Mouse (Mus musculus) limb, embryonic 10.5 days (tissue): ENCODE measurements at regions not wholly inside any gene's neighbourhood (a gene's known extent, or its start where the extent isn't known, plus 50 kb on each side); places are given as distances from the start of the nearest gene placed in this dataset.
A peak's percentile ranks its signal among the peaks of the same experiment; 100 is the strongest.

Source experiments
- DNase-seq: peaks from one replicate; pipeline ENCODE4 v3.0.0-alpha.2; 2017; ENCODE audit warnings: low spot score
- H3K27ac ChIP-seq: fragments of 300-500 bp; sonication (generic); 2 replicates; pipeline ENCODE4 v1.5.1; 2016; ENCODE audit warnings: mild to moderate bottlenecking
- H3K27me3 ChIP-seq: fragments of 300-500 bp; sonication (generic); 2 replicates; pipeline ENCODE4 v1.6.1; 2016; ENCODE audit warnings: low read depth, mild to moderate bottlenecking; ENCODE audit not compliant: poor library complexity, severe bottlenecking
- H3K36me3 ChIP-seq: fragments of 300-500 bp; sonication (generic); 2 replicates; pipeline ENCODE4 v1.6.1; 2016; ENCODE audit warnings: mild to moderate bottlenecking, moderate library complexity
- H3K4me1 ChIP-seq: fragments of 300-500 bp; sonication (generic); 2 replicates; pipeline ENCODE4 v1.6.1; 2016
- H3K4me3 ChIP-seq: fragments of 300-500 bp; sonication (generic); 2 replicates; pipeline ENCODE4 v1.5.1; 2016; ENCODE audit warnings: mild to moderate bottlenecking, moderate library complexity
- H3K9me3 ChIP-seq: fragments of 300-500 bp; sonication (generic); replicated peaks from 2 replicates; pipeline ENCODE4 v1.6.1; 2016; ENCODE audit warnings: mild to moderate bottlenecking
- WGBS: fragments of 180-500 bp; shearing (Covaris S2); methylation state at CpG from one replicate; pipeline ENCODE4 v1.1.7; 2016; 5-methylcytosine and 5-hydroxymethylcytosine counted together

DNA sequence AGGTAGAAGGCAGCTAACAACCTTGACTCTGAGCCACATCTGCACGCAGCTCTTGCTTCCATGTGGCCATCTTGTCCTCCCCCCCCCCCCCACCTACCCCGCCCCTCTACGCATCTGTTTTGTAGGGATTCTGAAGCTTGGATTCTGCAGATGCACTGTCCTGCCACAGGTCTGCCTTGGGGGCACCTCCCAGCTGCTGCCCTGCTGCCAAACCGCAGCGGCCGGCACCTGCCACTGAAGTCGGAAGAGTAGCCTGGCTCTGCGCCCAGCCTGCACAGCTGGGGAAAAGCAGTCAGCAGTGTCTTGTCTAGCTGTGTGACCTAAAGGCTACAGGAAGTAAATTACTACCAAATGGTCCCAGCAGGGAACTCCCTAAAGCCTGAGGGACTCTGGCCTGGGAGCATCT lies 119.3 kb downstream of the Ddx1 start:
- no peaks in the 10 kb centered on the region for H3K27me3 ChIP-seq
- H3K4me3 ChIP-seq = no peak overlapping the region
- peak overlapping the region; percentile 39; the same call in 1 of the 2 replicates for H3K27ac ChIP-seq
- peaks cover 35% of the 10 kb centered on the region for H3K4me1 ChIP-seq
- H3K36me3 ChIP-seq = no peaks in the 10 kb centered on the region
- no peaks in the 10 kb centered on the region for H3K9me3 ChIP-seq
- 67% methylated on average over 8 of the region's 8 CpGs for WGBS
- no peak for DNase-seq

DNA sequence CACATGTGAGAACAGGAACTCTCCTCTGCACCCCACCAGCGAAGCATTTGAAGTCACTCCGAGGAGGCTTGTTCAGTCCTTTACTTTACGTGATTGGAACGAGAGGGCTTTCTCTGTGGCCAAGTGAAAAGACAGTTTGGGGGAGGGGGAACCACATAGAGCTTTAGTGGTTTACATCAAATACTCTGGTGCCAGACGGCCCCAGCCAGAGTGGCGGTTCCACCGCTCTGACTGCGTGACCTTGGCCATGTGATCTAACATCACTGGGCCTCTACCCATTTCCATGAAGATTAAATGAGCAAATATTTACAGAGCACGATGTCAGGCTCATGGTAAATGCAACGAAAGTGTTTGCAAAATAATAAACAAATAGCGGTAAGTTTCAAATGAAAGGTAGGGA lies 121.6 kb downstream of the Ddx1 start:
- 84% methylated on average over 11 of the region's 11 CpGs for WGBS
- Histone ChIP-seq H3K27ac (no peak overlapping the region), H3K27me3 (no peaks in the 10 kb centered on the region), H3K4me1 (peaks cover 36% of the 10 kb centered on the region), H3K36me3 (no peaks in the 10 kb centered on the region), H3K4me3 (no peak overlapping the region), H3K9me3 (no peaks in the 10 kb centered on the region)
- DNase-seq = no peak

DNA sequence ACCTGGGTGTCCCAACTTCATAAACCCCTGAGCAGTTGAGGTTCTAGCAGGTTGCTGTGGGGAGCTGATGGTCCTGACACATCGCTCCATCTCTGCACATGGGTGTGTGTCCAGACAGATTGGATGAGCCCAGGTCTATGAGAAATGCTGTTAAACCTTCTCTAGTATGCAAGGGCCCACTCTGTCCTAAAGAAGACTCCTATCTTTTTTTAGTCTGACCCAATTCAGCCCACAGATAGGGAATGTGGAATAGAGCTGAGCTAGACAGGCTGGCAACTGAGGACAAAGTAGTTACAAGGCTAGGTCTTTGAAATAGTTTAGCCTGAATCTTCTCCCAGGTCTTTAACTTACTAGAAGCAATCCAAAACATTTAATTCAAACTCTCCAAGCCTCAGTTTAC lies 124.0 kb downstream of the Ddx1 start:
- Histone ChIP-seq H3K27ac (no peak overlapping the region), H3K36me3 (no peaks in the 10 kb centered on the region), H3K9me3 (no peaks in the 10 kb centered on the region), H3K27me3 (no peaks in the 10 kb centered on the region), H3K4me3 (no peak overlapping the region), H3K4me1 (peaks cover 58% of the 10 kb centered on the region)
- 100% methylated on average over 1 of the region's 1 CpGs for WGBS
- DNase-seq = no peak

DNA sequence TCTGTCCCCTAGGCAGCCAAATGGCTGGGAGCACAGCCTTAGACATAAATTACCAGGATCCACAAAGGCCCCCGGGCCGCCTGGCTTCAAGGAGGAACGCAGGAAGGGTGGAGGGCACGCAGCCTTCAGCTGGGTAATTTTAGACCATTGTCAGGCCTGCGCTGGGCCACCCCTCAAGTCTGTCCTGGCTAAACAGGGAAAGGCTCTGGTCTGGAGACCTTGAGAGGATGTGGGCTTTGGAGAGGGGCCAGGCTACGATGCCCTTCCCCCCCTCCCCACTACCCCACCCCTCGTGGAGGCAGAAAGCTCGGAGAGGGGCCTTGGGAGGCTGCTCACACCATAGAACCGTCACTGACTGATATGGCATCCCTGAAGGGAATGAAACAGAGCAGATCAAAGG lies 126.7 kb downstream of the Ddx1 start:
- no peak for DNase-seq
- peak overlapping the region; percentile 72 for H3K27ac ChIP-seq
- WGBS = 15% methylated on average over 9 of the region's 9 CpGs

DNA sequence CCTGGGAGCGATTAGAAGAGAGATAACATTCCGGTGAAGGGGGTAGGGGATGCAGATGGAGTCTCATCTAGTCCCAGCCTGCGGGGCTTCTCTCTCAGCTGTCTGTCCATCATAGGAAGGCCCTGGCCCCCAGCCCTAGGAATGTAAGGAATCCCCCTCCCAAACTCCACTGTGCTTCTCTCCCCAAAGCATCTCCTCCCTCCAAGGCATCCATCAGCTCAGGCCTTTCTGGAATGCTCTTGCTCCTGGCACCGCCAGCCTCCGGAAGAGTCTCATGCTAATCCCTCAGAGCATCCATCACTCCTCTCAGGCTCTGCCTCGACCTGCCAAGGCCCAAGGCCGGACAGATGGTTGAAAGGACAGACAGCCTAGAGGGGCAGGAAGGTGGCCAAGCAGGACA lies 128.4 kb downstream of the Ddx1 start:
- Histone ChIP-seq H3K9me3 (no peaks in the 10 kb centered on the region), H3K36me3 (no peaks in the 10 kb centered on the region), H3K27me3 (no peaks in the 10 kb centered on the region), H3K27ac (peak overlapping the region; percentile 71), H3K4me1 (peaks cover 24% of the 10 kb centered on the region), H3K4me3 (no peak overlapping the region)
- no peak for DNase-seq
- 25% methylated on average over 7 of the region's 7 CpGs for WGBS

More for the DNA sequence above, 126.7 kb downstream of the Ddx1 start:
- peaks cover 39% of the 10 kb centered on the region for H3K4me1 ChIP-seq
- no peak overlapping the region for H3K4me3 ChIP-seq
- H3K27me3 ChIP-seq = no peaks in the 10 kb centered on the region
- no peaks in the 10 kb centered on the region for H3K9me3 ChIP-seq
- H3K36me3 ChIP-seq = no peaks in the 10 kb centered on the region

DNA sequence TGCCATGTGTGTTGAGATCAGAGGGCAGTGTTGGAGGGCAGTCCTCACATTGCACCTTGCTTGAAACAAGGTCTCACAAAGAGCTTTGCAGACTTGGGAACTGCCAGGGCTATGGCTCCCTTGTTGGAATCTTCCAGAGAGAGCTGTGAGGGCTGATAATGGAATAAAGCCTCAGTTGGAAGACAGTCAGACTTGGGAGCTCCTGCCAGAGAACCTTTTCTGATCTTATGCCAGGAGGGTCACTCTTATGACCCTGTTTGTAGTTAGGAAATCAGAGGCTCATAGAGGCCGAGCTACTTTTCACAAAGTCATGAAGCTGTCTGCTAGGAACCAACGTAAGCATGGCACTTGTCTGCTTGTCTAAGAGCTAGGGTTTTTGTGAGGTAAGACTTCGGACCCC lies 129.4 kb downstream of the Ddx1 start:
- 89% methylated on average over 3 of the region's 3 CpGs for WGBS
- Histone ChIP-seq H3K4me1 (peaks cover 25% of the 10 kb centered on the region), H3K27ac (peak overlapping the region; percentile 71; the same call in 1 of the 2 replicates), H3K36me3 (no peaks in the 10 kb centered on the region), H3K27me3 (no peaks in the 10 kb centered on the region), H3K4me3 (no peak overlapping the region), H3K9me3 (no peaks in the 10 kb centered on the region)
- DNase-seq = no peak

DNA sequence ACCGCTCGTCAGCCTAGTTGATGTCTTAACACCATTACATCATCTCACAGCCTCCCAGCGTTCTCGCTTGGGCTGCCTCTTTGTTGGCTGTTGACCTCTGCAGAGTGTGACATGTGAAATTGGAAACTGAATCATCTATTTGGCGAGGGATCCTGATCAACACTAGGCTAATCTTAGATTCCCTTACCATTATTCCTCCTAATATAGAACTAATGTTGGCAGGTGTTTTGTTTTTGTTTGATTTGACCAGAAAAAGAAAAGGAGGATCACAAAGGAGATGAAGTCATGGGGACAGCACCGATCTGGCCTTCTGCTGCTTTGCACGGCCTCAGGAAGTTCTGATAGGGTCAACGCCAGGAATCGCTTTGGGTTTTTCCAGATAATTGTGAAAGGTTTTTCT lies 131.0 kb downstream of the Ddx1 start:
- no peaks in the 10 kb centered on the region for H3K27me3 ChIP-seq
- no peaks in the 10 kb centered on the region for H3K36me3 ChIP-seq
- peaks cover 30% of the 10 kb centered on the region for H3K4me1 ChIP-seq
- no peak overlapping the region for H3K4me3 ChIP-seq
- H3K27ac ChIP-seq = no peak overlapping the region
- H3K9me3 ChIP-seq = no peaks in the 10 kb centered on the region
- no peak for DNase-seq
- 82% methylated on average over 9 of the region's 9 CpGs for WGBS

DNA sequence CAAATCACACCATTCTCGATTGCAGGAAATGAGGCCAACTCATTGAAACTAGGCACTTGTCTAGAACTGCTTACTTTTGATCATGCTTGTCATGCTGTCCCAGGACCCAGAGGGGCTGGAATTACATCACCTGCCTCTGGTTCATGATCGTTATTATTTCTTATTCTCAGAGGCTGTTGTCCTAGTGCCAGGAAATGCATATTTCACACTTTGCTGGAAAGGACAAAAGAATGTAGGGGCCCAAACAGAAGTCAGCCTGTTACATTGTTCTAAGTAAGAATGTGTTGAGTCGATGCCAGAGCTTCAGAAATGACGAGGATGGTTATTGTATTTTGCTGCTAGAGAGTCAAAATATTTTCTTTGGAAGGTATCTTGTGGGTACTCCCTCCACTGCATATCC lies 134.7 kb downstream of the Ddx1 start:
- Histone ChIP-seq H3K36me3 (no peaks in the 10 kb centered on the region), H3K27me3 (no peaks in the 10 kb centered on the region), H3K27ac (peak overlapping the region; percentile 40; the same call in 1 of the 2 replicates), H3K4me1 (peaks cover 7% of the 10 kb centered on the region; the same call in 1 of the 2 replicates), H3K9me3 (no peaks in the 10 kb centered on the region), H3K4me3 (no peak overlapping the region)
- no peak for DNase-seq
- 82% methylated on average over 4 of the region's 4 CpGs for WGBS

DNA sequence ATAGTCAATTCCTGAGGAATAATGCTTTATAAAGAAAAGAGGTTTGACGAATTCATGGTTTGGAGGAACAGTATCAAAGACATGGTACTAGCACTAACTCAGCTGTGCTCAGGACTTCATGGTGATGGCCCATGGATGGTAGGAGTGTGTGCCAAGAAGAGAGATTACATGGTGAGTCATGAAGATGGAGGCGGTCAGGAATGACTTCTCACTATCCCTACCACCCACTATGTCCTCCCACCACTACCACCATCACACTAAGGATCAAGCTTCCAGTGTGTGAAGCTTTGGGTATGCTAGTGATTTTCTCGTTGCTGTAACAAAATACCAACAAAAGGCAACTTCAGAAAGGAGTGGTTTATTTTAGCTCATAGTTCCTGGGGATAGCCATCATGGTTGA lies 142.1 kb downstream of the Ddx1 start:
- Histone ChIP-seq H3K4me1 (peaks cover 33% of the 10 kb centered on the region), H3K9me3 (no peaks in the 10 kb centered on the region), H3K36me3 (no peaks in the 10 kb centered on the region), H3K4me3 (no peak overlapping the region), H3K27ac (no peak overlapping the region), H3K27me3 (no peaks in the 10 kb centered on the region)
- DNase-seq = no peak
- WGBS = 94% methylated on average over 3 of the region's 3 CpGs

DNA sequence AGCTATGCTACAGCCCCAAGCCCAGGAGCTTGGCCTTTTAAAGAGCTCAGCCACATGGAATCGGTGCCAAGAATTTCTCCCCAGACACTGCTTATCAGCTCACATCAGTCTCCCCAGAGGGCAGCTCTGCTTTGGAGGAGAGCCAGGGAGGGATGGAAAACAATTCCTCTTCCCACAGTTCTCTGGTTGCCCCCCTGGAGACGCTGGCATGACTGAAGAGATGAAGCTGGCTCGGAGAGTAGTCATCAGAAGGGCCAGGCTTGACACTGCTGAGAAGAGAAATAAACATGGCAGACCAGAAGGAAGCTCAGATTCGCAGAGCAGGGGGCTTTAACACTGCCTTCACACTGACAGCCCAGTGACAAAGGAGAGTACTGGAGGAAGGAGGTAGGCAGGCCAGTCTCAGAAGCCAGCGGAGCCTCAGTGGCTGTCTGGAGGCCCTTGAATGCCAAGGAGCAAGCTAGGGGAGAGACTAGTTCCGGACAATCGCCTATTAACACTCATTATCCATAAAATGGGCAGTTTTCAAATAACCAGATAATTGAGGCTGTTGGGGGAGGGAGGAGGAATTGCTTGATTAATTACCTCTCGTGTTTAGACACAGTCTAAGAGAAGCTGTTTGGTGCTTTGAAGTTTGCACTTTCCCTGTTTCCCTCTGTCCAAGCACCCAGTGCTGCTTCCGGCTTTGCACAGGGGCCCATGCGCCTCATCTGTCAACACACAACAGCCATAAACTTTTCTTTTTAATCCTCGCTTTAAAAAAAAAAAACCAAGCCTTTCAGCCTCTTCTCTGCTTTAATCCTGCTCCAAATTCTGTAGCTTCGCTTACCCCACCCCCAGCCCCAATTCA lies 148.3 kb downstream of the Ddx1 start:
- DNase-seq = no peak
- 5% methylated on average over 12 of the region's 12 CpGs for WGBS
- no peaks in the 10 kb centered on the region for H3K27me3 ChIP-seq
- no peaks in the 10 kb centered on the region for H3K9me3 ChIP-seq
- no peak overlapping the region for H3K4me3 ChIP-seq
- no peaks in the 10 kb centered on the region for H3K36me3 ChIP-seq
- peak overlapping the region; percentile 87 for H3K27ac ChIP-seq
- H3K4me1 ChIP-seq = peaks cover 54% of the 10 kb centered on the region

DNA sequence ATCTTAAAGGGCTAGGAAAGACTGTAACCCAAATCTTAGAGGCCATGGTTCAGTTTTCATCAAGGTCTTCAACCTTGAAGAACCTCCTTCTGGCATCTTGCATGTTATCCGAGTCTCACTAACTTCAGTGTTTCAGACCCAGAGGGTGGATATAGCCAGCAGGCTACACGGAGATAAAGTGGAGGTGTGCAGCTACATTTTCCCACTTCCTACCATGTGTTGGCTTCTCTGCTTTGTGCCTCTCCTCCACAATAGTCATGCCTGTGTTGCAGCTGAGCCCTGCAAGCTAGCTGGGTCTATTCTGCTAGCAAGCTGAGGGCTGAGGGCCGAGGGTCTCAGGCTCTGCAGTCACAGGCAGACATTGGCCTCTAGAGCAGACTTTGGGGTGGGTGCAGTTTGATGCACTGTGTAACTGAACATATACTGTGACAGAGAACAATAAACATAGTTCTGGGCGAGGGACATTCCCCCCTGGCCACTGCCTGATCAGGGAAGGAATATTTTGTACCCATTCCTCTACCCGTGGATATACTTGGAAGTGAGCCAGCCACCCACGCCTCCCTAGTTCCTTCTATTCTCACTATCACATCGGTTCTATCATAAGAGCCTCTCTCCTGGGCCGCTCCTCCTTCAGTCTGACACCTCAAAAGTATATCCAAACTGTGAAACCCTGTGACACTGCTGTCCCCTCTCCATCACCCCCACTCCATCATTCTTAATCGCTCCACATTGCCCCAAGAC lies 152.6 kb upstream of the Mycn start:
- H3K9me3 ChIP-seq = no peaks in the 10 kb centered on the region
- no peak overlapping the region for H3K4me3 ChIP-seq
- 72% methylated on average over 9 of the region's 9 CpGs for WGBS
- no peaks in the 10 kb centered on the region for H3K27me3 ChIP-seq
- peak overlapping the region; percentile 42; the same call in 1 of the 2 replicates for H3K27ac ChIP-seq
- H3K36me3 ChIP-seq = no peaks in the 10 kb centered on the region
- H3K4me1 ChIP-seq = peaks cover 17% of the 10 kb centered on the region
- no peak for DNase-seq

DNA sequence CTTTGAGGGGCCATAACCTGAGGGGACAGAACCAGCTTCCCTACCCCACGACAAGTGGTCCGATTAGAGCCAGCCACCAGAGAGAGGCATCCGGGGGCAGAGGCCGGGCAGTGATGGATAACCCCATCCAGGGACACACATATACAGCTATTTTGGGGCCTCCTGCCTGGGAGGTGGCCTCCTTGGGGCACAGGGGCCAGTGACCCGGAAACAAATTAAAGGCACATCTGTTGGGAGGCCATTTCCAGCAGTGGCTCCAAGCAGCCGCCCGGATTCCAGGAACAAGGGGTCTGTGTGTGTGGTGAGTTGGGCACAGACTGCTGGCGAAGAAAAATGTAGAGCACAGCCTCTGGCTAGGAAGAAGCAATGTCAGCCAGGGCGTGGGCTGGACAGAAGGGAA lies 144.2 kb upstream of the Mycn start:
- peak overlapping the region; percentile 83 for H3K27ac ChIP-seq
- 23% methylated on average over 9 of the region's 9 CpGs for WGBS
- DNase-seq = peak; percentile 67
- H3K27me3 ChIP-seq = no peaks in the 10 kb centered on the region
- no peaks in the 10 kb centered on the region for H3K36me3 ChIP-seq
- H3K4me3 ChIP-seq = no peak overlapping the region
- no peaks in the 10 kb centered on the region for H3K9me3 ChIP-seq
- H3K4me1 ChIP-seq = peaks cover 42% of the 10 kb centered on the region

DNA sequence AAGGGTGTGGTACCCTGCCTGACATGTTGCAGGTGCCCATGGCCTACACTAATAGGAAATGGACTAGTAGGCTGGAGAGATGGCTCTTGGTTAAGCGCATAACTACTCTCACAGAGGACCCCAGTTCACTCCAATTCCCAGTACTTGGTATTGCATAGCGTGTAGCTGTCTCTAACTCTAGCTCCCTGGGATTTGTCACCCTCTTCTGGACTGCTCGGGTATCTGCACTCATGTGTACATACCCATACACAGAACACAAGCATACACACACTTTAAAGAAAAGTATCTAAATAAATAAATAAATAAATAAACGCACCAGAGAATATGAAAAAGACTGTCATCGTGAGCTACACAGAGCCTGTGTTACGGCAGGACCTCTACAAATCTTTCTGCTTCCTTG lies 143.8 kb upstream of the Mycn start:
- no peaks in the 10 kb centered on the region for H3K9me3 ChIP-seq
- peaks cover 47% of the 10 kb centered on the region for H3K4me1 ChIP-seq
- no peak overlapping the region for H3K4me3 ChIP-seq
- DNase-seq = no peak
- WGBS = 68% methylated on average over 6 of the region's 6 CpGs
- H3K27ac ChIP-seq = peak overlapping the region; percentile 83
- no peaks in the 10 kb centered on the region for H3K27me3 ChIP-seq
- H3K36me3 ChIP-seq = no peaks in the 10 kb centered on the region
